Comparison of ENCODE assay signal across 9 mouse cellular contexts in genomic region chr11:98962421-98963095, GRCm38 (mm10). TPM values are rescaled to one million over a fixed set of nuclear protein-coding genes. Genes with fewer than 3 reads are reported as not detected.
DNase-seq lines count a peak whose midpoint lies in the region; ATAC-seq and TF ChIP-seq lines count a peak whose summit lies in the region.
"Had no signal": no experiment of that assay in that cellular context is flagged by ENCODE, and none has a peak within 500 bp of the region (broad histone marks: within the 10 kb centered on the region; RNA-seq: fewer than 3 reads in every experiment).

No protein-coding gene starts in this region.

- H3K79me2 ChIP-seq in heart, adult 2 months (replicated peaks; ENCODE audit: control insufficient read depth, insufficient read depth, low read length): no peaks in the 10 kb centered on the region

- WGBS in heart, adult 2 months: 28% methylated on average over 12 of the region's 12 CpGs
- 20% methylated on average over 12 of the region's 12 CpGs for WGBS in heart, embryonic 15.5 days
- WGBS in liver, embryonic 16.5 days (ENCODE audit: insufficient replicate concordance): 6% methylated on average over 12 of the region's 12 CpGs

- peak overlapping the region; percentile 95 for H3K4me2 ChIP-seq in heart, embryonic 15.5 days
- H3K4me2 ChIP-seq in liver, embryonic 16.5 days (ENCODE audit: low read depth, low read length): peak overlapping the region; percentile 99

- H3K4me1 ChIP-seq in heart, adult 2 months (ENCODE audit: control insufficient read depth, insufficient read depth, low read length): peaks cover 37% of the 10 kb centered on the region
- peaks cover 92% of the 10 kb centered on the region for H3K4me1 ChIP-seq in heart, embryonic 15.5 days (replicated peaks)
- peaks cover 58% of the 10 kb centered on the region for H3K4me1 ChIP-seq in liver, embryonic 16.5 days (ENCODE audit: control insufficient read depth, low read depth, low read length)

- intact Hi-C loops in heart, adult 2 months (cut with DNase I): loop anchor here (1.0 kb wide), 2 partner anchors 19 to 24 kb away; no protein-coding TSS in a partner anchor
- intact Hi-C loops in heart, postnatal 10 days (cut with DNase I): no loop called here

- no peak for DNase-seq in heart, adult 2 months
- no peak for DNase-seq in heart, postnatal 10 days
- DNase-seq in ES-CJ7 (ENCODE audit: low read depth, low spot score): peak; percentile 76
- DNase-seq in cerebellum, postnatal 25 days: no peak
- no peak for DNase-seq in right cerebral cortex, postnatal 10 days (ENCODE audit: low spot score in 2 of 2)

- no peaks in the 10 kb centered on the region for H3K27me3 ChIP-seq in heart, adult 2 months (ENCODE audit: control insufficient read depth, insufficient read depth, low read length)
- H3K27me3 ChIP-seq in heart, embryonic 15.5 days: no peaks in the 10 kb centered on the region
- H3K27me3 ChIP-seq in liver, embryonic 16.5 days (ENCODE audit: control insufficient read depth, insufficient read depth, low read depth, low read length): peaks cover 57% of the 10 kb centered on the region

- ATAC-seq in heart, embryonic 15.5 days (replicated peaks; ENCODE audit: insufficient number of reproducible peaks, insufficient read depth, low FRiP score, low read depth): no peak
- no peak for ATAC-seq in liver, embryonic 16.5 days (ENCODE audit: low read depth)
- no peak for ATAC-seq in inflammation-experienced regulatory T-cells, adult 6 months

- H3K27ac ChIP-seq in heart, adult 2 months: peak overlapping the region; percentile 88
- H3K27ac ChIP-seq in heart, embryonic 15.5 days: peak overlapping the region; percentile 91
- peak overlapping the region; percentile 67; the same call in 1 of the 2 replicates for H3K27ac ChIP-seq in liver, embryonic 16.5 days (ENCODE audit: low read length)
- H3K27ac ChIP-seq: macrophage had no signal

- TF ChIP-seq CTCF in heart, adult 2 months (IDR thresholded peaks at IDR 0.05): no peak

- TF ChIP-seq EP300 in heart, adult 2 months (IDR thresholded peaks at IDR 0.05; ENCODE audit: insufficient read depth, low read depth, low read length): no peak

- H3K9me3 ChIP-seq in heart, embryonic 15.5 days (replicated peaks): no peaks in the 10 kb centered on the region
- H3K9me3 ChIP-seq in liver, embryonic 16.5 days (replicated peaks; ENCODE audit: control insufficient read depth, low read length): no peaks in the 10 kb centered on the region

- H3K36me3 ChIP-seq in heart, adult 2 months (ENCODE audit: control insufficient read depth, insufficient read depth, low read length): peaks cover 2% of the 10 kb centered on the region
- H3K36me3 ChIP-seq in heart, embryonic 15.5 days: peaks cover 8% of the 10 kb centered on the region
- H3K36me3 ChIP-seq in liver, embryonic 16.5 days (ENCODE audit: control insufficient read depth, insufficient read depth): no peaks in the 10 kb centered on the region

- H3K4me3 ChIP-seq in heart, adult 2 months: peak overlapping the region; percentile 67
- peak overlapping the region; percentile 70 for H3K4me3 ChIP-seq in heart, embryonic 15.5 days
- peak overlapping the region; percentile 67 for H3K4me3 ChIP-seq in liver, embryonic 16.5 days (ENCODE audit: low read depth, low read length)

- H3K9ac ChIP-seq in heart, adult 2 months (ENCODE audit: low read depth, low read length): peak overlapping the region; percentile 17; the same call in 1 of the 2 replicates
- H3K9ac ChIP-seq in heart, embryonic 15.5 days: peak overlapping the region; percentile 53
- peak overlapping the region; percentile 39 for H3K9ac ChIP-seq in liver, embryonic 16.5 days (ENCODE audit: low read depth, low read length)

- TF ChIP-seq POLR2A in heart, adult 2 months (IDR thresholded peaks at IDR 0.05; ENCODE audit: insufficient read depth, low read depth, low read length): no peak

RNA-seq across cellular contexts. Expression of gene Gjd3, which starts 20.3 kb away (rescaled TPM):
- total RNA-seq in heart, adult 2 months (2021): under 1 TPM; 0.27 to 0.31 TPM
- 0.94 and 1.6 TPM in 2 replicates for polyA plus RNA-seq in heart, adult 2 months (2012; rRNA removed)
- 1 to 10 TPM; 1.3 to 2.0 TPM for total RNA-seq in heart, postnatal 10 days (2021)
- 3.6 and 4.4 TPM in 2 replicates for polyA plus RNA-seq in heart, embryonic 15.5 days (2015; fragmentation: Nextera tagmentation; extraction: Ambion mirVana)
- 0.15 TPM in 1 of 2 replicates, not detected in the other for polyA plus RNA-seq in liver, embryonic 16.5 days (2015; fragmentation: Nextera tagmentation; extraction: Ambion mirVana)
- polyA plus RNA-seq in inflammation-experienced regulatory T-cells, adult 6 months (2017; shearing (Covaris generic)): not detected
- polyA plus RNA-seq: macrophage had no signal

RNA-seq across cellular contexts. Expression of gene Rara, which starts 34.9 kb away (rescaled TPM):
- total RNA-seq in heart, adult 2 months (2021): 10 to 100 TPM; 10.1 to 12.8 TPM
- 7.1 and 10.9 TPM in 2 replicates for polyA plus RNA-seq in heart, adult 2 months (2012; rRNA removed)
- 10 to 100 TPM; 31.9 to 33.0 TPM for total RNA-seq in heart, postnatal 10 days (2021)
- polyA plus RNA-seq in heart, embryonic 15.5 days (2015; fragmentation: Nextera tagmentation; extraction: Ambion mirVana): 26.2 and 31.0 TPM in 2 replicates
- polyA plus RNA-seq in liver, embryonic 16.5 days (2015; fragmentation: Nextera tagmentation; extraction: Ambion mirVana): 4.2 and 5.4 TPM in 2 replicates
- 1 to 10 TPM; 7.4 to 8.1 (median 7.6) TPM for polyA plus RNA-seq in inflammation-experienced regulatory T-cells, adult 6 months (2017; shearing (Covaris generic))

RNA-seq across cellular contexts. Expression of gene Cdc6, which starts 55.0 kb away (rescaled TPM):
- total RNA-seq in heart, adult 2 months (2021): under 1 TPM; 0.13 to 0.32 TPM
- polyA plus RNA-seq in heart, adult 2 months (2012; rRNA removed): 0.14 and 0.26 TPM in 2 replicates
- total RNA-seq in heart, postnatal 10 days (2021): 1 to 10 TPM; 3.3 to 3.6 TPM
- polyA plus RNA-seq in heart, embryonic 15.5 days (2015; fragmentation: Nextera tagmentation; extraction: Ambion mirVana): 14.2 and 20.4 TPM in 2 replicates
- 52.7 and 57.3 TPM in 2 replicates for polyA plus RNA-seq in liver, embryonic 16.5 days (2015; fragmentation: Nextera tagmentation; extraction: Ambion mirVana)
- 10 to 100 TPM in 1 of 3 experiments, 1 to 10 TPM in 2; 5.1 to 40.6 (median 5.2) TPM for polyA plus RNA-seq in inflammation-experienced regulatory T-cells, adult 6 months (2017; shearing (Covaris generic))
